Mouse (Mus musculus) frontal cortex, postnatal 14 days (tissue): Measurements from ENCODE around the gene Stra6.
A peak's percentile ranks its signal among the peaks of the same experiment; 100 is the strongest.

Experiments
- DNase-seq, 2 experiments: peaks; one replicate each; pipeline ENCODE4 v3.0.0; 2022; ENCODE audit warnings: low spot score in 2 of 2

The Stra6 gene

DNA sequence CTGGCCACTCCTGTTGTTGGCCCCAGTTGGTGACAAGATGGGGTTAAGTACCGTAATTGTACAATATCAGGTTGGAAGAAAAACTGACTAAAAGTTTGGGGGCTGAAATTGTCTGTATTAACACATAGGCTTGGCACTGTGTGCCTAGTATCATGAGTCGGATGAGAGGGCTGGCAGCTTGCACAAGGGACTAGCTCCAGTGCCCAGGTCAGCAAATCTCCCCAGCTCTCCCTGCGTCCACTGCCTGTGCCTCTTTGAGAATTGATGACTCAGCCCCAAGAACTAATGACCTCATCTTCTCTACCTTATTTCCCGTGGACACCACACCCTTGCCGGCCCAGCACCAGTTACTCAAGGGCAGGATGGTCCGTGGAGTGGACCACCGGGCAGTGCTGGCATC, 13.7 kb upstream of the Stra6 start:
- no peak for DNase-seq

DNA sequence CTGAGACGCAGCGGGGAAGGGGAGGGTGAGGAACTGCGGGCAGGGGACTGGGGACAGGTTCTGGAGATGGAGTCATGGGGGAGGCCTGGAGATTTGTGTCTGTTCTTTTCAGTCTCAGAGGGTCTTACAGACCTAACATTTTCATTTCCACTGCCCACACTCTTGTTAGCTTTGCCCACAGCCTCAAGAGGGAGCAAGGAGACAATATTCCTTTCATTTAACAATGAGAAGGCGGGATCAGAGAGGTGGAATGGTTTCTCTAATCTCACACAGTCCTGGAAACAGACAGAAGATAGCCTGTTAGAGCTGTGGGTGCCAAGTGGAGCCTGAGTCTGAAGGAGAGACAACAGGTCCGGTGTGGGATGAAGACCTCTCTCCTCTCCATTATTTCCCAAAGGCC, 11.7 kb upstream of the Stra6 start:
- no peak for DNase-seq

DNA sequence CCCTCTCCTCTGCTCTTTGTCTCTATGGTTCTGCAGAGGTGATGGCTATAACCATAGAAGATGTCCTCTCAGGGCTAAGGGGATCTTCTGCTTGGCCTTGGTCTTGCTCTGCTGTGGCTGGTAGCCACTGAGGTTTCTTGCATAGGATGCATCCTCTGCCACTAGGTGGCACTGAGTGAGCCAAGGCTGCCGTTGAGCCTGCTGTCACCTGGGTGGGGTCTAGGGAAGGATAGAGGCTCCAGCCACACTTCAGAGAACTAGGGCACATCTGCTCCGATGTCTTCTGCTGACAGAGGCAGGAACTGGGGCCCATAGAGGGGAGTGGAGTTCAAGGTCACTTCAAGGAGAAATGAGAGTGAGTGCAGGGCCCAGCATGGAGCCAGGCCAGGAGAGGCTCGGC, 10.5 kb upstream of the Stra6 start:
- DNase-seq = peak; percentile 61 to 68

DNA sequence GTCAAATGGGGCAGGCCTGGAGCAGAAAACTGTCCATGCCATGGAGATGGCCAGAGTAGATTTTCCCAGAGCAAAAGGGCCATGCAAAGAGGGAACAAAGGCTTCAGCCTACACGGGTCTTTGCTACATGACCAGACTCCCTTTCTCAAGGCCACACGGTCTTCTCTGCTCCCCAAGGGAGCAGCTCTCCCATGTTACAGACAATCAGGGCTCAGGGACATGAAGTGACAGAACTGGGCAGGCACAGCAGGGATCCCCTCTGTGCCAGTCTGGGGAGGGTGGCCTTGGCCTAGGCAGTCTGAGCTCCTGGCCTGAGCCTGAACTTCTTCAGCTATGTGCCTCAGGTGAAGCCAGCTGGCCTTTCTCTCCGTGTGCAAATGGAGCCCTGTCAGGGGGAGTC, 10.0 kb upstream of the Stra6 start:
- no peak for DNase-seq

DNA sequence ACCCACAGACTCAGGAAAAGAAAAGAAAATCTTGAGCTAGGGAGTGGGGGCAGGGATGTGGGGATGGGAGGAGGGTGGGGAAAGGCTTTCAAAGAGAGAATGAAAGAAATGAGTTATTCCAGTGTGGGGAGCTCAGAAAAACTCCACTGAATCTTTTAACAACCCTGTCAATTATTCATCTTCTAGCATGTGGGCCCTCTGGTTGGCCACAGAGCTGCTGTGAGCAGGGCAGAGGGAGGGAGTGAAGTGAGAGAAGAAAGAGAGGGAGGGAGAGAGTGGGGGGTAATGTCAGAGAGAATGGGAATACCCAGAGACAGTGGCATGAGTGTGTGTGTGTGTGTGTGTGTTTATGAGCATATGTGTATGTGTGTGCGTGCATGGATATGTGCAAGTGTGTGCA, 9.6 kb upstream of the Stra6 start:
- DNase-seq = no peak

DNA sequence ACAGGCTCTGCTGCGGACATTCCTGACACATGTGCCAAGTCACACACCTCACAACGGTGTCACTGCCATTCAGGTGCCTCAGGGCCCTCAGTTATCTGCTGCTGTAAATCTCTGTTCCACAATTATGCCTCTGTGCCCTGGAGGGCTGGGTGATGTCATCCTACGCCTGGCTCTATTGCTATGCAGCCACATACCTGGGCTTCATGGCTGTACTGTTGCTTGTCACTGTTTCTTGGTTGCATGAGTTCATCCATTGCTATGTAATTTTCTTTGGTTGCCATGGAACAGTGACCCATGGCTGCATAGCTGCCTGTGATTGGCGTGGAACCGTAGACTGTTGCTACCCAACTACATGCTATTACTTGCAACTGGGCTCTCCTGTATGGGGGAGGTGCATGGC, 7.9 kb upstream of the Stra6 start:
- DNase-seq = no peak

DNA sequence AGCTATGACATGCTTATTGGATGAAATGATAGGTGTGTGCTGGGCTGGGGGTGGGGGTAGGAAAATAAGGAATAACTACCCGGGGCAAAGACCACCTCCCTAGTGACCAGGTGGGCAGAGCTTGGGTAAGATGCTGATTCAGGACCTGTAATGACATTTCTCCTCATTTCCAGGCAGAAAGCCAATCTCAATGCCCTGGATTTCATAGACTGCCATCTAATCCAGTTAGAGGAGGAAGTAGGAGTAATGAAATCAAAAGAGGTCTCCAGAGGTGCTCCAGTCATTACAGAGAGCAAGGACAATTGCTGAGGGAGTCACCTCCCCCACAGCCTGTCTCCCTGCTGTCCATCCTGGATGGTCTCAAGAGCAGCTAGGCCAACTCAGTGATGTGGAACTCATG, 3.7 kb upstream of the Stra6 start:
- DNase-seq = no peak

DNA sequence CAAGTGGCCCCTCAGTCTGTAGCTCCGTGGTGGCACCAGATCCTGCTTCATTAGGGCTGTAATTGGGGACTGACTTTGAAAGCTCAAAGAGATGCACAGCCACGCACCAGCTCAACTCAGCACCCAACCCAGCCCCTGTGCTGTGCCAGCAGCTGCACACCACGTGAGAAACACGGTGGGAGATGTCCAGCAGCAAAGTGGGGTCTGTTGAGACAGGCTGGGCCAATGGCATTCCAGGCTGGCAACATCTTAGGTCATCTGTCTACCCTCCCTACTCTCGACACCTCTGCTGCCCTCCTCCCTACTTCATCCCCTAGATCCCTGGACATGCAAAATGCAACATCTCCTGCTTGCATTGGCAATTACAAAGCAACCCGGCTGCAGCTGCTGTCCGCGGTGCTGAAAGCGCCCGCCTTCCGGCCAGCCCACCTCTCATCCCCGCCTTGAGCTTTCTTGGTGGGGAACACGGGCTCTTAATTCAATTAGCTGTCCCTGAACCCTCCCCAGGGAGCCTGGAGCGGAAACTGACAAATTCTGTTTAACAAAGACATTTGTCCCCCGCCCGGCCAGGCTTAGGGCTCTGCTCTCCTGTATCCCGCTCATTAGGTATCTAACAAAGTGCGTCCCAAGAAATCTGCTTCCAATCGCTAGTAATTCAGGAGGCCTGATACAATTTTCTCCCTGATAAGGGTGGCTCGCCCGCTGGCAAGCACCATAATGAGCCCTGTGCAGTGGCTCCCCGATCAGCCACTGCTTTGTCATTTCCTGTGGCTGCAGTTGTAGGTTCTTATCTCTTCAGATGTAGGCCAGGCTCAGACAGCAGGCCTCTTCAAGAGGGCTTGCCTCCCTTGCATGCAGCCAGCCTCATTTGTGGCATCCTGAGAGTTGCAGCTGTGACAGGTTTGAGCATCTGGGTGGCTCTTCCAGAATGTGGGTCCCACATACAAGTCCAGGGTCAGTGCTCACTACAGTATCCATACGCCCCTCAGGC, 2.6 kb upstream of the Stra6 start:
- no peak for DNase-seq

DNA sequence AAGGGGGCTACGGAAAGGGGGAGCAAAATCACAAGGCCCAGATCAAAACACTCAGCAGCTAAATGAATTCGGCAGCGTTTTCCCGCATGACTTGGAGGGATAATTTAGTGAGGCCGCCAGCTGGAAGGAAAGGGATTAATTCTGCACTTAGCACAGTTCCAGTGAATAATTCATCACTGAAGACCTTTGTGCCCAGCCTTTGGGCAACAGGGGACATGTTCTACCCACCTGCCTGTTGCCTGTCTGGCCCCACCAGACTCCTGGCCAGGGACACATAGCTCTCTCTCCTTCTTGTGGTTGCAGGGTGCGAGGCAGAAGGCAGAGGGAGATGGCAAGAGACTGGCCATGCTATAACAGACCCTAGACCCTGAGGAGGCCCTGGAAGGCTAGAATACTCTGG, 1.9 kb downstream of the Stra6 start:
- no peak for DNase-seq

DNA sequence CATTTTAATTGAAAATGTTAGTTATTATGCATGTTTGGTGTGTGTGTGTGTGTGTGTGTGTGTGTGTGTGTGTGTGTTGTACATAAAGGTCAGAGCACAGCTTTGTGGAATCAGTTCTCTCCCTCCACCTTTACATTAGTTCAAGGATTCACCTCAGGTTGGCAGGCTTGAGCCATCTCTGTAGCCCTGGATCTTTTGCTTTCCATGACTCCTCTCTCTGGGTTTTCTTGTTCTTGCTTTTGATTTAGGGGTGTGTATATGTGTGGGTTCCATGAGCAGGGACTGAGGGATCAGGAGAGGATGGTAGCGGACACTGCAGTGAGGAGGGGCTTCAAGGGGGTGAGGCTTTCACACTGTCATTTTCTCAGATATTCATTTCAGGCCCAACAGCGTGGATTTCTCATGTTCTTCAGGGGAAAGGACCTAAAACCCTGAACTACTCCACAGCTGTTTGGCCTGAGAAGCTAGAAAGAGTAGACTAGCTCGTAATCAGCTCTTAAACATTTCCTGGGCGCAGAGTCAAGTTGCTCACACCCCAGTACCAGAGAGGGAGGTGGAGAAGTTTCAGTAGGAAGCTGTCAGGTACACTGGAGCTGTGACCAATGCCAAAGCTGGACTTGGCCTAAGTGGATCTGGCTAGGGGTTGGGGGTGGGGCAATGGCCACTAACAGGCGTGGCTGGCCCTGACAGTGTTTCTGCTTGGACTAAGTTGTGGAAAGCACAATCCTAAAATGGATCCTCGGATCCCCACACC, 2.6 kb downstream of the Stra6 start:
- DNase-seq = no peak

DNA sequence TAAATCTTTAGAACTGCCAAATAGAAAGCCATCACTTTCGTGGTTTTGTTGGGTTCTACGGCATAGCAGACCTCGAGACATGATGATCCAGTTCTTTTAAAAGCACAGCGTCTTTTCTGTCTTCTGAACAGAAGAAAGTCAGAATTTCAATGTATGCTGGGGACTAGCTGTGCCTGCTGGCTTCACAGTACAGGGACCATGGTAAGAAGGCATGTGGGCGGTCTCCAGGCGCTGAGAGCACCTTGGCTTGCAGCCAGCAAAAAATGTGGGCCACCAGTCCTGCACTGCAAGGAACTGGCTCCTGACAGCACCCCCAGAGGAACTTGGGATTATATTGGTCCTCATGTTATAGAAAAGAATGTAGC, 3.1 kb downstream of the Stra6 start:
- peak; percentile 73 to 79 for DNase-seq

DNA sequence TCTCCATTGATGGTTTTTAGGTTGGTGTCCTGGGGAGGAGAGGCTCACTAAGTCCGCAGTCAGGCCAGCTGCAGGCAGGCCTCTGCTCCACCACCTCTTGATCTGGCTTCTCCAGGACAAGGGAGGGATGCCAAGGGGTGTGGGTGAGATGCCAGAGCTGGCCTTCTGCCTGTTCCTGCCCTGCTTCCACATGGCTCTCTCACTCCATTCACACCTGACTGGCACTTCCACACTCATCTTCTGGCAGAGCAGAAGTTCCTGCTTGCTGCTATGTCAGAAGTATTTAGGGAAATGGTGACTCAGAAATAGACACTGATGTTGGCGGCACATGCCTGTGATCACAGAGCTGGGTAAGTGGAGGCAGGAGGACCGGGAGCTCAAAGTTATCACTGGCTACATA, 4.0 kb downstream of the Stra6 start:
- DNase-seq = no peak

DNA sequence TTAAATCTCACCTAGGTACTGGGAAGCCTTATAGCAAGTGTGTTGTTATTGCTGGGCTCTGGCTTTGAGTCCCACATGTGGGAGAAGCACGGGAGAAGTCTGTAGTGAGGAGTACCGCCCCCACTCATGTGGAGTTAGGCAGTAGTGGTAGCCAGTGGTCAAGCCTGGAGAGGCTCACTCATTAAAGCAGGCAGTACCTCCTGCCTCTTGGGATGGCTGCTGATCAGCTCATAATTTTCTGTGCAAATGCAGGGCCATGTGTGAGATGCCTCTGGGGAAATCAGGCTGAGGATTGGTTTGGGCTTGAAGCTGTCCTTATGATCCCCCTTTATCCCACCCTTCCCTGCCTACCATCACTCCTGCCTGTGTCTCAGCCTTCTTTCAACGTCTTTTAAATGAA, 11.0 kb downstream of the Stra6 start:
- no peak for DNase-seq

DNA sequence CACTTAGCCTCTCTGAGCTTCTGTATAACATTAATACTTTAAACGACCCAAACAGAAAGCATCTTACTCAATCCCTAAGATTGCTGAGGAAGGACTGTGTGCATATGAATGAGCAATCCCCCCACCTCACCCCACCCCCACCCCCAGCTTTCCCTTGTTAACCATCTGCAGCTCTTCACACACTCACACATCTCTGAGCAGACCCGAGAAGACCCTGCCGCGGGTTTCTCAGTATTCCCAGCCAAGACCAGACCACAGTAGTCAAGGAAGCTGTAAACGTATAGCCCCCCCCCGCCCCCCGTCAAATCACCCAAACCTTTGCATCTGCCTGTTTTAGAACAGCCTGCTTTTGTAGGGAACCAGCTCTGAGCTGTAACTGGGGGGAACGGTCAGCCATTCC, 21.0 kb downstream of the Stra6 start:
- no peak for DNase-seq

DNA sequence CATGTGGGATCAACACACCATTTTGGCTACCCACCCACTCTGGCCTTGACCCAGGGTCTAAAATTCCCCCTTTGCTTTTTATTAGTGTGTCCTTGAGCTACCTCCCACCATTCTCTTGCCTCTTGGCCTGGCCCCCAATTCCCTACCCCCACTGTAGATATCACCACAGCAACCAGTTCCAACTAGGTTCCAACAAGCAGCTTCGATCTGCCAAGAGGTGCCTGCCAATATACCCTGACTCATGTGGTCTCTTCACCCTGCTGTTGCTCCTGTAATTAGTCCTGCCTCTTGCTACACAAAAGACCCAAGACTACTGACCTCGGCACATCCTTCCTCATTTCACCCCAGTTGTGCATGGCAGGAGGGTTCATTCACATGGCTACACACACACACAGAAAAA, 21.5 kb downstream of the Stra6 start:
- DNase-seq = no peak

DNA sequence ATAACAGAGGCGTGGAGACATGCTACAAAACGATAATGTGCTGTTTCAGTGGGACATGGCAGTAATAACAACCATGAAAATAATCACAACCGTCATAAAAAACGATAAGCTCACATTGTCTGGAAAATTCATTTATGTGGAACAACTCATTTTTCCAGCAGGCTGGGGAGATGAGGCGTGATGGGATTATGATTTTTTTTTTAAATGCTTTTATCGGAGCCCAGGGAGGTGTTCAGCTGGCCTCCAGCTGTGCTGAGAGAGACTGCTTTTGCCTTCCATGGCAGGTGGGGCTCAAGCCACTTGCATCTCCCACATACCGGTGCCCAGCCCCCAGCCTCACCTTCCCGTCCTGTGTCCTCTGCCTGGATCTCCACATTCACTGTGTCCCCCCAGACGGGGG, 22.6 kb downstream of the Stra6 start:
- no peak for DNase-seq

DNA sequence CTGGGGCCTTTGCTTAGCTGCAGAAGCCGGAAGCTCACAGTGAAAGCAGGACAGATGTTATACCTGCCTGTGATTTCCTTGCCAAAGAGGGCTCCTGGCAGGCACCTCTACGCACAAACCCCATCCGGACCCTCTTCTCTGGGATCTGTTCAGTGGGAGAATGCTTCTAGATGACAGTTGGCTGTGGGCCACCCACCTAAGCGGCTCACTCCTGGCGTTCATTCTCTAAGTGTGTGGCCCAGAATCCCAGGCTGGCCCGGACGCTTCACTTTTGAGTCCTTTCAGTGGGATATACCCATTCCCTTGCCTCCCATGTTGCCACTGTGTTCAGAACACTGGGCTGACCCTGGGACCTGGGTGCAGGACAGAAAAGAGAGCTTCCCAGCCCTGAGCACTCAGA, 23.3 kb downstream of the Stra6 start:
- no peak for DNase-seq

DNA sequence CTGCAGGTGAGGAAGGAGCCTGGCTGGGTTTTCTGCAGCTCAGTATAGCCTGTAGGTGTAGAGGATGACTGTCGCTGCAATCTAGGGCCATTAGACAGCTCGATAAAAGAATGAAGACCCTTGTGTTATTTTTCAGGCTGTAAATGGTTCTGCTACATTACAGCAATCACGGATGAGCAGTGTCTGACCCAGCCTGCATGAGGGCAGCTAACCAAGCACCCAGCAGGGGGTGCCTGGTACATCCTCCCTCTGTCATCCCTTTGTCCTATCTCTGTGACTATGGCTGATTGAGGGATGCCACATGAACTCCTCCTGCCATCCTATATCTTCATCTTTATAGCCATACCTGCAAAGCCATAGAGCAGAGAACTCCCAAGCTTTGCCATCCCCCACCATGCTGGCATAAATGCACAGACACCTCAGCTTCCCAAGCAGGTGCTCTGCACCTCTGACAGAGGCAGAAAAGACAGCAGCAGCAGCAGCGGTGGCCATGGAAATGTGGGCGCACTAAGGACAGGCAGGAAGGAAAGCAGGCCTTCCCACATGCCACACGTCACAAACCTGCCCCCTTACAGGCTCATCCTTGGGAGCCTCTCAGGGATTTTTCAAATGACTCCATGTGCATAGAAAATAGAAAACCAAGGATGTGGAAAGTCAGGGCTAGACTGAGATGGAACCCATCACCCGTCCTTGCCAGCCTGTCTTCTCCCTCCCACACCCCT, 23.9 kb downstream of the Stra6 start:
- DNase-seq = no peak

DNA sequence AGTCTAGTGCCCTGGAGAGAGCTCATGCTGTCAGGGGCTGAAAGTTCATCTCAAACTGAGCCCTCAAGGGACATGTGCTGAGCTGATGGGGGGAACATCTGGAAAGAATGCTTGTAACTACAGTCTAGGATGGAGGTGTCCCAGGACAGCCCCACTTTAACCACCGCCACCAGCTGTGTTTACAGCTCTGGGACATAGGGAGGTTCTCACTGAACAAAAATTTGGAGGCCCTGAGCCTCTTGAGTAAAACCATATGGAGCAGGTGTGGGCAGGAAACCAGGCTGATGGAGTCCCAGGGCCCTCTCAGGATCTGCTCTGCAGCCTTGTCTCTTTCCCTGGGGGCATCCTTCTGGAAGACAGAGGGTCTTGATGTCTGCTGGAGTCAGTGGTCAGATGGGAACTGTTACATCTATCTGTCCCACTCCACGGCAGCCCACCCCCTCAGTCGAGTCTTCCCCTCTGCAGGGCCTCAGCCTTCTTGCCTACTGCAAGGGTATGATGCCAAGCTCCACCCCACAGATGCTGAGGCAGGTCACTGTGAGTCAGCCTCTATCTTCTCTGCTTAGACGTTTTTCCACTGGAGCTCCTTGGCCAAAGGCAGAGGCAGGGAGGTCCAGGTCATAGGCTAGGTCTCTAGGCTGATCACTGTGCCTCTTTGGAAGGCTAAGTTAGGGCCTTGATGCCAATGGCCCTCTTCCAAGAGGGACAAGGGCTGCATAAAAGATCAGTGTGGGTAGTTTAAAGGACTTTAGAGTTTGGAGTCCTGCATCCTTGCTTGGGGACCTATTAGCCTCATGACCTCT, 28.2 kb downstream of the Stra6 start:
- DNase-seq = no peak

DNA sequence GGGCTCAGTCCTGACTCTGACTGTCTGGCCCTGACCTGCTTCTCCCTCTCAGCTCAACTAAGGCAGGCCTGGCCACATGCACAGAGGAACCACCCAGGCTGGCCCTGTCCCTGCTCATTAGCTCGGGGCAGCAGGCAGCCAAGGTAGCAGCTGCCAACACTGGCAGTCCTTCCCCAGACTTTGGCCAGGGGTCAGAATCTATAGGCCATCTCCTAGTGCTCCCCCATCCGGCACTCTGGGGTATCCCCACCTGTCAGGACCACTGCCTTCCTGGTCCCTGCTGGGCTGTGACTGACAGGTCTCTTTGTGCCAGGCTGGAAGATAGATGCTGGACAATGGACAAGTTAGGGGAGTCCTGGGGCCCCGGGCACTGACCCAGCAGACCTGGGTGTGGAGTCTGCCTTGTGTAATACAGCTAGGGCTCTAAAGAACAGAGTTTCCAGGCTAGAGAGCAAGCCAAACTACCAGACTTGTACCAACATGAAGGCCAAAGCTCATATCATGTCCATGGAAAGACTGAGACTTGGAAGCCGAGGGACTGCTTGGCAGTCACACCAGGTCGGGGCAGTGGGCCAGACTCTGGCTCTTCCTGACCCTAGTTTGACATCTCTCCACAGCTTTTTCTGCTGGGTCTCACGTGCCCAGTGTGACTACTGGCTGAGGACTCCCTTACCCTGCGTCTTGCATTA, 29.1 kb downstream of the Stra6 start:
- DNase-seq = no peak

DNA sequence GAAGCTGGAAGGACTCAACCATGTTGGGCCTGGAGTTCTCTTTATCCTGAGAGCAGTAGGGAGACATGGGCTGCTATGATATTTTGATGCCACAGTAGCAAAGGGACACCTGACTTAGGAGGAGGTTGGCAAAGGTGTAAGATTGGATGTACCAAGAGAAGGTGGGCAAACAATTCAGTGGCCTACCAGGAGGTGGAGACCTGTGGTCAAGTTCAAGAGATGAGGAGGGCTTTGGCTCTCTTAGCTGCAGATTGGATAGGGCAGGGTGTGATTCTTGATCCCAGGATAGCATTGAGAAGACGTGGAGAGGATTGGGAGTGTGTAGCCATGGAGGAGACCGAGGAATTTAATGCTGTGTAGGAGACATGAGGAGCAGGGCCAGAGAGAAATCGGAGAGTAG, 30.2 kb downstream of the Stra6 start:
- no peak for DNase-seq
